18 mouse cellular contexts compared by ENCODE assay signal in genomic region chr14:34766181-34766580, GRCm38 (mm10). TPM values are rescaled to one million over a fixed set of nuclear protein-coding genes. Genes with fewer than 3 reads are reported as not detected.
"Had no signal": no experiment of that assay in that cellular context is flagged by ENCODE, and none has a peak within 500 bp of the region (broad histone marks: within the 10 kb centered on the region; RNA-seq: fewer than 3 reads in every experiment).

No protein-coding gene starts in this region.

- H3K27me3 ChIP-seq: neural tube, embryonic 15.5 days had no signal

- H3K9me3 ChIP-seq: neural tube, embryonic 13.5 days; neural tube, embryonic 15.5 days; stomach, embryonic 15.5 days had no signal

- H3K27ac ChIP-seq: neural tube, embryonic 13.5 days; neural tube, embryonic 15.5 days; stomach, embryonic 15.5 days; stomach, postnatal 0 days had no signal

- H3K4me2 ChIP-seq: neural tube, embryonic 13.5 days; neural tube, embryonic 15.5 days; stomach, embryonic 15.5 days had no signal

- H3K9ac ChIP-seq: neural tube, embryonic 13.5 days; neural tube, embryonic 15.5 days; stomach, embryonic 15.5 days had no signal

- DNase-seq: retina, postnatal 1 day; right cerebral cortex, adult 18-20 months; right cerebral cortex, postnatal 14 days; right cerebral cortex, postnatal 25 days; right cerebral cortex, postnatal 4 days; spleen, adult 18-20 months; thymus, adult 18-20 months; thymus, adult 2 months; thymus, postnatal 14 days; thymus, postnatal 25 days; thymus, postnatal 36 days; thymus, postnatal 4 days had no signal

- H3K4me3 ChIP-seq: neural tube, embryonic 13.5 days; neural tube, embryonic 15.5 days; stomach, embryonic 15.5 days had no signal

- H3K36me3 ChIP-seq: neural tube, embryonic 13.5 days; neural tube, embryonic 15.5 days; stomach, embryonic 15.5 days had no signal

RNA-seq across cellular contexts. Expression of gene Grid1, which starts 53.7 kb away (rescaled TPM):
- total RNA-seq: neutrophil, adult 5-6 weeks had no signal
- polyA plus RNA-seq: small intestine, adult 2 months had no signal
